Mouse (Mus musculus): ENCODE measurements at regions not wholly inside any gene's neighbourhood (a gene's known extent, or its start where the extent isn't known, plus 50 kb on each side); places are given as distances from the start of the nearest gene placed in this dataset.

DNA sequence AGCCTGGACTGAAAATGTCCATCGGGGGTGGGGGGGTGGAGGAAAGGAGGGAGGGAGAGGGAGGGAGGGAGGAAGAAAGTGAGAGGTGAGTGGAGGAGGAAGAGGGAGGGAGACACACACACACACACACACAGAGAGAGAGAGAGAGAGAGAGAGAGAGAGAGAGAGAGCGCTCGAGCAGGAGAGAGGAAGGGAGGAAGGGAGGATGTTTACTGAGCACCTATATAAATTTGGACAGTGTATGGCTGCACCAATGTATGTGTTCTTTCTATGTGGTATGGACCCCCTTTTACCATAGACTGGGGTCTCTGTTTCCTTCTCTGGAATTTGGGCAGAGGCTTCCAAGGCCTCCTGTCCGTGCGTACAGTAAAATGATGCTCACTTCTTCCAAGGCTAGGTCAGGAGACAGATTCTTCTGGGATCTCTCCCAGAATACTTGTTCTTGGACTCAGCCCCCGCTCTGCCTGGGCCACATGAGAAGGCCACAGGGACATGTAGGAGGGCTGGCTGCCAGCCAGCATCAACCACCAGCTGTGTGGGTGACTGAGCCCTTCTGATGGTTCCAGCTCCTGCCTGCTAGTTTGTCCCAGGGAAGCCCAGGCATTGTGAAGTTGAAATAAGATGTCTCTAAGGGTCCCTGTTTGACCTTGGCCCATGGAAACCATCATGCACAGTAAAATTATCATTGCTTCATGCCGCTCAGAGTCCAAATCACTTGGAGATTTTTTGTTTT lies 120.2 kb upstream of the Usp9x start:
- TF ChIP-seq CTCF (conservative IDR thresholded peaks at IDR 0.05; ENCODE audit: low read length) (no peak), NANOG (IDR thresholded peaks at IDR 0.05; ENCODE audit: borderline replicate concordance, low read length) (no peak)

All from E14TG2a.4 (cell line).